ENCODE assay signal across 8 mouse cellular contexts in genomic region chr6:100011520-100012062, GRCm38 (mm10).
DNase-seq lines count a peak whose midpoint lies in the region; ATAC-seq lines count a peak whose summit lies in the region.

No protein-coding gene starts in this region.

- ATAC-seq in common myeloid progenitor, adult 5-6 weeks (replicated peaks; ENCODE audit: low read depth, poor library complexity, severe bottlenecking): peak; percentile 79

- peak; percentile 26 to 41 for DNase-seq in CD8-positive naive resting alpha-beta T cell, adult 2 months (ENCODE audit: low read depth in 2 of 2, low spot score in 2 of 2)
- DNase-seq in heart, adult 9 months (ENCODE audit: low spot score in 2 of 2): peak; percentile 83 to 88
- DNase-seq in kidney, adult 11 months: peak; percentile 72
- peak; percentile 30 to 44 for DNase-seq in left cerebral cortex, postnatal 36 days (ENCODE audit: low spot score in 2 of 2)
- peak; percentile 72 for DNase-seq in mesoderm, embryonic 11.5 days (ENCODE audit: low read depth, low spot score)
- DNase-seq in telencephalon, adult 2 months (ENCODE audit: low read depth, low spot score): peak; percentile 27
- DNase-seq in cerebellum, adult 11-12 months: no peak

- intact Hi-C loops in left cerebral cortex, postnatal 36 days (cut with DNase I): no loop called here
